Mouse (Mus musculus): ENCODE measurements at regions not wholly inside any gene's neighbourhood (a gene's known extent, or its start where the extent isn't known, plus 50 kb on each side); places are given as distances from the start of the nearest gene placed in this dataset.

- TF ChIP-seq CTCF (IDR thresholded peaks at IDR 0.05; ENCODE audit: low read depth) (no peak), EP300 (IDR thresholded peaks at IDR 0.05; ENCODE audit: low read depth) (no peak)
These were observed 80.9 kb downstream of the Zfp330 start for GRCm38 (mm10) chr8:82693086-82693485.
